Mouse (Mus musculus) megakaryocyte, embryonic 14.5 days (primary cell): ENCODE data around the gene Eogt.

Experiments
- FLI1 ChIP-seq: IDR thresholded peaks from 2 replicates; pipeline ENCODE4 v1.6.1; 2012; ENCODE audit warnings: low read length, inconsistent platforms, mixed read lengths
- GATA1 ChIP-seq: IDR thresholded peaks from 3 replicates; pipeline ENCODE4 v1.6.1; 2012; ENCODE audit warnings: mixed read lengths, low read length, inconsistent platforms, borderline replicate concordance

GRCm38 (mm10) chr6:97150156-97150555 lies 1.2 kb upstream of the Eogt start:
- no peak for TF ChIP-seq GATA1
- TF ChIP-seq FLI1: no peak
